Mouse (Mus musculus): ENCODE measurements around the gene Siva1.

Siva1 gene

DNA sequence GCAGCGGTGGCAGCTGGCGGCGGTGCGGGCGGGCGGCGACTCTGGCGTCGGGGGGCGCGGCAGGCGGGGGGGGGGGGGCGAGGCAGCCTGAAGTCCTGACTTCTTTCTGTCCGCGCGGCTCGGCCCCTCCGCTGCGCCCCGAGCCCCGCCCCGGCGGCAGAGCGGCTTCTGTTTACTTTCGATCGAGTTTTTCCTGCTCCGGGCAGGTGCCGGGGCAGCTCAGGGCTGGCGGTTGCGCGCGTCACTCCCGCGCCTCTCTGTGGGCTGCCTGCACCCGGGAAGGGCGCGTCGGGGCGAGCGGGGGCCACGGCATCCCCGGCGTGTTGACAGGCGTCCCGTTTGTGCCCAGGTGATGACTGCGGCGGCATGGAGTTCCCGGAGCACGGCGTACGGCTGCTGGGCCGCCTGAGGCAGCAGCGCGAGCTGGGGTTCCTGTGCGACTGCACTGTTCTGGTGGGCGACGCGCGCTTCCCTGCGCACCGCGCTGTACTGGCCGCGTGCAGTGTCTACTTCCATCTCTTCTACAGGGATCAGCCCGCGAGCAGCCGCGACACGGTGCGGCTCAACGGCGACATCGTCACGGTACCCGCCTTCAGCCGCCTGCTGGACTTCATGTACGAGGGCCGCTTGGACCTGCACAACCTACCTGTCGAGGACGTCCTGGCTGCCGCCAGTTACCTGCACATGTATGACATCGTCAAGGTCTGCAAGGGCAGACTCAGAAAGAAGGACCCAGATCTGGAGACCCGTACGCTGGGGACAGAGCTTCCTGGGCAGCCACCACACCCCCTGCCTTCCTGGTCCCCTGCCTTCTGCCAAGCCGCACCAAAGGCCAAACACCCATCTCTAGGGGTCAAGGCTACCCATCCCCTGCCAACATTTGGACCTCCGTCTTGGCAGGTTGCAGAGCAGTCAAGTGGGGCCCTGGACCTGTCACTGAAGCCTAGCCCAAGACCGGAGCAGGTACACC is 34.8 kb downstream of the Siva1 start:
- DNase-seq (ENCODE audit: low spot score) = no peak

DNA sequence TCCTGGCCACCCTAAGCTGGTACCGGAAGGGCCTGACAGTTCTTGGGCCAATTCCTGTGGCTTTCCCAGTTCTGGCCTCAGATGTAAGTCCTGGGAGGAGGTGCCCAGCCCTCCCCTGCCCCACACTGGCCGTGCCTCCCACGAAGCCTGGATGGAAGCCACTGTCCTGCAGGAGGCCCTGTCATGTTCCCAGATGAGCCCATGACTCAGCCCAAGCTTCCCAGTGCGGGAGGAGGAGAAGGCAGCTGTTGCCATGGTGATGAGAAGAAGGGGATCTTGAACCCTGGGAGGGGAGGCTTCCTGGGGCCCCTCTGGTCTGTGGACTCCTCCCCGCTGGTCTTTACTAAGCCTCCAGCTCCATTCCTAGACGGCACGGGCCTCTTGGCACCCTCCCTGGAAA is 38.9 kb downstream of the Siva1 start:
- DNase-seq (ENCODE audit: low spot score) = no peak

DNA sequence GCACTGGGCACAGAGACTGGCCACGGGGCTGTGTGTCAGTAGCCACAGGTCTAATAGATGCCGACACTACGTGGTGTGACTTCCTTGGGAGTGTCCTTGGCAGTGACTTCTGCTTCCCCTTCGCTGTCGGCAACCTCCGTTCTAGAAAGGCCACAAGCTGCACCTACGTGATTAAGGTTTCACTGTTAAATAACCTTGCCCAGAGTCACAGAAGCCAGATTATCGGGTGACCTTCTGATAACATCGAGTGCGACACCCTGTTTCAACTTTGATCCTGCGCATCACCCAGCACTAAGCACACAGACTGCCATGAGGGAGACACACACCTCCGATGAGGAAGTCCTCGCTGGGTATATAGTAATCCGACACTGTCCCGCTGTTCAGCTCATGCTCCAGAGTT is 44.0 kb downstream of the Siva1 start:
- no peak for DNase-seq (ENCODE audit: low spot score)

GRCm38 (mm10) chr12:112693185-112694126 is 49.0 kb downstream of the Siva1 start:
- peak; percentile 76 for DNase-seq (ENCODE audit: low spot score)

DNA sequence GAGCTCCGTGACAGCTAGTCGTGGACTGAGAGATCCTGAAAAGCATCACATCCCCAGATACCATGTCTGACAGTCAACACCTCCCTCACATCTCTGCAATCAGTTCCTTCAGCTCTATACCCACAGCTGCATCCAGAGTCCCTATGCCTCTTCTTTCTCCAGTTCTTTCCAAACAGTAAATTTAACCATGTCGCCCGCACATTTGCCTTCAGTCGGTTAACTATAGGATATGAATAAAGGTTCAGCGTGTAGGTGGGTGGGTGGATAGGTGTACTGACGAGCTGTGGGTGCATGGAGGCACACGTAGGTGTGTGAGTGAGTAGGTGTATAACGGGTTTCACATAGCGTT is 49.6 kb downstream of the Siva1 start:
- DNase-seq (ENCODE audit: low spot score) = no peak

- no peak for DNase-seq (ENCODE audit: low spot score)
These were observed 52.4 kb downstream of the Siva1 start for GRCm38 (mm10) chr12:112696806-112697425.

Measured in spleen, adult 12 weeks (tissue).